Mouse (Mus musculus) kidney, adult 2 months (tissue): ENCODE measurements at regions not wholly inside any gene's neighbourhood (a gene's known extent, or its start where the extent isn't known, plus 50 kb on each side); places are given as distances from the start of the nearest gene placed in this dataset.

Source experiments
- CTCF ChIP-seq: fragments of 200-500 bp; conservative IDR thresholded peaks from 2 replicates; pipeline ENCODE4 v1.5.1; 2011; ENCODE audit warnings: low read depth, mild to moderate bottlenecking, control low read depth, low read length, moderate library complexity, mixed read lengths; ENCODE audit not compliant: insufficient read depth, insufficient read length
- POLR2A ChIP-seq: fragments of 200-500 bp; IDR thresholded peaks from one replicate; pipeline ENCODE4 v1.6.1; 2011; ENCODE audit warnings: low read depth, low read length, control low read depth

GRCm38 (mm10) chr14:86242836-86243235 lies 898.2 kb downstream of the Diaph3 start:
- TF ChIP-seq POLR2A (no peak), CTCF (no peak)
